Mouse (Mus musculus) gonadal fat pad, adult 2 months (tissue): ENCODE results near the gene Tmem171. TPM values are rescaled to one million over a fixed set of nuclear protein-coding genes. Genes with fewer than 3 reads are reported as not detected.

Source experiments
- DNase-seq: peaks from one replicate; pipeline ENCODE4 v3.0.0-alpha.2; 2012; ENCODE audit warnings: low read depth
- polyA plus RNA-seq: library from polyadenylated mRNA; depleted of rRNA; stranded (reverse); fragments of >200 nt; gene quantifications from 2 replicates; pipeline ENCODE4 v1.2.3, GENCODE M21; 2012

Tmem171 gene
- polyA plus RNA-seq, 1 experiment: 0.27 TPM

GRCm38 (mm10) chr13:98693316-98693715 is 1.3 kb downstream of the Tmem171 start:
- peak; percentile 13 for DNase-seq

DNA sequence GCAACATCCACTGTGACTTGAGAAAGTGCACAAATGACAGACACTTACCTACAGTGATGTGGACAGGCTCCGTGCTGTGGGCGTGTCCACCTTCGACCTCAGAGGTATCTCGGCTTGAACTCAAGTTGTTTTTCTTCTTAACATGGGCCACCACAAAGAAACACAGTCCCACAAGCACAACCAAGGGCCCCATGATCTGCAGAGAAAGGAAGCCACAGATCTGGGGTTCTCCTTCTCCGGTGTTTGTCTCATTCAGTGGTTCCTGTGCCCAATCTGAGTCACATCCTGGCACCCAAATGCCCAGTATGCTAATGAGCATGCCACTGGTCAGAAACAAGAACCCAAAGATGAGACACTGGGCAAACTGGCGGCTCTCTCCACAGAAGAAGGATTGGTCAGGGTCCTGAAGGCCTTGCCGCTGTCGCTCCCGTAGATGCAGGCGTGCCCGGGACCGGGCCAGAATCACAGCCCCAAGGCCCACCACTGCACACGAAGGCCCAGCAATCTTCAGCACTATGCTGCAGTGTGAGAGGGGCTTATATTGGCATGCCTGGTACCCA is 2.6 kb downstream of the Tmem171 start:
- no peak for DNase-seq

GRCm38 (mm10) chr13:98690886-98691285 is 3.7 kb downstream of the Tmem171 start:
- no peak for DNase-seq

- DNase-seq: no peak
Observed at GRCm38 (mm10) chr13:98689605-98690290, 4.9 kb downstream of the Tmem171 start.

DNA sequence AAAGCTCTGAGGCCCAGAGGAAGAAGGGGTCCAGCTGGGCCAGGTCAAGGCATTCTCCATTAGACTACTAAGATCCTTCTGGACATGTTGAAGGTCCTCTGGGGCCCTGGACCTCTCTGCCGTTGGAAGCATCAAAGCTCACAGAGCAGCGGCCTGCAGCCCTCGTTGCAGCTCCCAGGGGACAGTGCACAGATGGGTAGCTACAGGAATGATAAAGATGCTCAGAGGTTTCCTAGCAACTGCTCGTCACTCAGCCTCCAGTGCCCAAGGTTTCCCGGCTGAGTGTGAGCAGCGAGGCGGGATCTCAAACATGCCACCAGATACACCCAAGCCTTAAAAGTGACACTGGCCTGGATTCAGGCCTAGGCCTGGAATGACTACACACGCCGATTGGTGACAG is 6.7 kb downstream of the Tmem171 start:
- no peak for DNase-seq

DNA sequence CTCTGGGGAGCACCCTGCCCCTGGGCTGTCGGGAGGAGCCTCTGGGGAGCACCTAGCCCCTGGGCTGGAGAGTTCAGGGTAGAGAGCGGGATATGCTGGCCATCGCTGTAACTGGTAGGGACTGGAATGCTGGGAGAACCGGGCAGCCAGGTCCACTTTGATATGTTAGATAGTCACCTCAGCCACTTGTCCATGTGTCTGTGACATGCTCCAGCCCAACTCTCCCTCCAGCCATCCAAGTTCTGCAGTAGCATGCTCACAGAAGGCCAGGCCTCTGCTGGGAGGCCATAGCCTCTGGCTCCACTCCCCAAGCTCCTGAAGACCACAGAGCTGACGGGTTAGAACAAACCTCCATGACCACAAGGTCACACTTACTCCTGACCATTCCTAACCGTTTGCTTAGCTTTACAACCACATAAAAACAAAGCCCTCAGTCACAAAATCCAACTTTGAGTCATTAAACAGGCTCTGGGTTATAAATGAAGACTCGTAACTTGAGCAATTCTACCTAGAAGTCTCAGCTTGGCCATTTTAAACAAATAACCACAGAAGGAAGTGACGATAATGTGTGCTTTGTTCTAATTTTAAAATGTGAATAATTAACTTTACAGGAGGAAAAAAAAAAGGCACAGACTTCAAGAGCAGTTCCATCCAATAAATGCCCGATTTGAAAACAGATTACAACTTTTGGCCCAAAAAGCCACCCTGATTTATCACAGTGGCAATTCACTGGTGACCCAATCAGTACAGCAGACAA is 10.3 kb downstream of the Tmem171 start:
- DNase-seq: no peak

- no peak for DNase-seq
Observed at GRCm38 (mm10) chr13:98683412-98683811, 11.2 kb downstream of the Tmem171 start.

- DNase-seq: no peak
Observed at GRCm38 (mm10) chr13:98680470-98681060, 14.1 kb downstream of the Tmem171 start.

- no peak for DNase-seq
Observed at GRCm38 (mm10) chr13:98679631-98680041, 15.0 kb downstream of the Tmem171 start.

GRCm38 (mm10) chr13:98679230-98679629 is 15.4 kb downstream of the Tmem171 start:
- no peak for DNase-seq

DNA sequence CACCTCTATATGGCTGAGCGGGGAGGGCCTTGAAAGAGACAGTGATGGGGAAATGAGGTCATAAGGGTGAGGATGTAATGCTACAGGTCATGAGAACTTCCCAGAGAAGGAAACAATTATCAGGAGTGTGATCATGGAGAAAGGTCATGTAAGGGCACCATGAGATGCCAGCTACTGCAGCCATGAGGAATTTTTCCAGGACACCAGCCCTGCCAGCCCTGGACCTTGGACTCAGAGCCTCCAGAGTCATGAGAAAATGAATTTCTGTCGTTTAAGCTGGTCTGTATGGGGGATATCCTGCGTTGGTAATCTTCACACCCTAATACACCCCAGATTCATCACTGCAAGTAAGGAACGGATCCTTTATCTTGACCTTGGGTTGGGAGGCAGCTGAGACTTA is 20.7 kb downstream of the Tmem171 start:
- no peak for DNase-seq

DNA sequence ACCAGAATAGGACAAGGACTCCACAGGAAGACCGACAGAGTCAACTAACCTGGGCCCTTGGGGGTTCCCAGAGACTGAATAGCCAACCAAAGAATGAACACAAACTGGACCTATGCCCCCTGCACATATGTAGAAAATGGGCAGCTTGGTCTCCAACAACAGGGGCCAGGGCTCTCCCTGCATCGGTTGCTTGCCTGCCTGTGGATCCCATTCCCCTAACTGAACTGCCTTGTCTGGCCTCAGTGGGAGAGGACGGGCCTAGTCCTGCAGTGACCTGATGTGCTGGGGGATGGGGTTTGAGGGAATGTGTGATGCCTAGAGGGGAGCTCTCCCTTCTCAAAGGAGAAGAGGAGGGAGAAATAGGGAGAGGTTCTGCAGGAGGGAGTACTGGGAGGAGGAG is 25.3 kb downstream of the Tmem171 start:
- DNase-seq: no peak

DNA sequence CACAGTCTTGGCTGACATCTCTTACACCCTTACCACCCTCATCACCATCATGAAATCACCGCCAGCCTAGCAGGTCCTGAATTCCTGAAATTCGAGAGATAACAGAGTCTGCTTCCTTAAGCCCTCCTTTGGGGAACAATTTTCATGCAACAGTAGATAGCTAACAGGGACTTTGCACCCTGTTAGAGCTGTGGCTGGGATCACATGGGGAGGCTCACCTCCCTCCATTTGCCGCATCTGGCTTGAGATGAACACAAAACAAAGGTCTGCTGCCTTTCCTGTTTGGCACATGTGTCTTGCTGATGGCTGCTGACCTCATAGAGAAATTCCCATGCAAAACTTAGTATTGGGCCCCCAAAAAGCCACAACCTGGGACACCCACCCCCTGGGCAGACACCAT is 27.3 kb downstream of the Tmem171 start:
- DNase-seq: no peak

- no peak for DNase-seq
Observed at GRCm38 (mm10) chr13:98665240-98665639, 29.4 kb downstream of the Tmem171 start.

- DNase-seq: no peak
Observed at GRCm38 (mm10) chr13:98662173-98662675, 32.4 kb downstream of the Tmem171 start.

- no peak for DNase-seq
Observed at GRCm38 (mm10) chr13:98656034-98656471, 38.6 kb downstream of the Tmem171 start.

DNA sequence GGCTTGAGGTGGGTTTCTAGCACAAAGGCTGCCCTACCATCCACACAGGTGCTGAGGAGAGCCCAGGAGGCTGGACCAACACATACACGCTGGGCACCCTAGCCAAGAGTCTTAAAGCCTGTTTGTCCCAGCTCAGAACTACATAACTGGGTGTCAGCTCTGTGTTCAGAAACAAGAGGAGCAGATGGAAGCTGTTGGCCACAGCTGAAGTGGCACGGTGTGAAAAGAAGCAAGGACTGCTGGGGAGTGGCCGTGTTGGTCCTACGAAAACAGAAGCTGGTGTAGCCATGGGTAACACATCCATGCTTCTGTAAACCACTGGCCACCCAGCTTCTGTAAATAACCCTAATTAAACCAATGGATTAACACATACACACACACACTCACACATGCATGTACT is 39.3 kb downstream of the Tmem171 start:
- DNase-seq: no peak

DNA sequence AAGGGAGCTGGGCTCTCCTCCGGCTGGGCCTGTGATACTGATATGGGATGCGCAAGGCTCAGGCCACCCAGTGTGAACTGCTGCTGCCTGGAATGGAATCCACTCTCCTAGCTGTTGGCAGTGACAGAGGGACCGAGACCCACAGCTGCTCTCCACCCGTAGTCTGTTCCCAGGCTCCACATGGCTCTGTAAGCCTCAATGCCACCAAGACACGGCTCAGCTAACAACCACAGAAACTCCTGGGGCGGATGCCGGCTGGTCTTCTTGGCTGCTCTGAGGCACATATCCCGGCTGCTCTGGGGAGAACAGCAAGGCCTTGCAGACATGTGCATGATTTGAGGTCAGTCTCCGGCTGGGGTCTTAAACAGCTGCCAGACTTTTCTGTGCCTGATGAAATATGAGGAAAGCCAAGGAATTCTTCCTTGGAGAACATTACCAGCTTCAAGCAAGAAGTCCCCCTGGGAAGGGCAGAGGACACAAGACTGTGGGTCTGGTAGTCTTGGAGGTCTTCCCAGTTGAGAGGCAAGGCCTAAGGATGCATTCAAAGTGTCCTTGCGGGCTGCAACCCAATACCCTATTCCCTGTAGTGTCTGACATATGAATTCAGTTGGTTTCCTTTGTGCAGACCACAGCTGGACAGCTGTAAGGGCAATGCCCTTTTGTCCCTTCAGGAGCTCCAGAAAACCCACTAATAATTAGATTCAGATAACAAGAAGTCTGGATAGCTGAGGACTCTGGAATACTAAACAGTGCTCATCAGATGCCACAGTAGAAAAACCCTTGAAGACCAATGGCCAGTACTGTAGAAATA is 40.3 kb downstream of the Tmem171 start:
- no peak for DNase-seq

DNA sequence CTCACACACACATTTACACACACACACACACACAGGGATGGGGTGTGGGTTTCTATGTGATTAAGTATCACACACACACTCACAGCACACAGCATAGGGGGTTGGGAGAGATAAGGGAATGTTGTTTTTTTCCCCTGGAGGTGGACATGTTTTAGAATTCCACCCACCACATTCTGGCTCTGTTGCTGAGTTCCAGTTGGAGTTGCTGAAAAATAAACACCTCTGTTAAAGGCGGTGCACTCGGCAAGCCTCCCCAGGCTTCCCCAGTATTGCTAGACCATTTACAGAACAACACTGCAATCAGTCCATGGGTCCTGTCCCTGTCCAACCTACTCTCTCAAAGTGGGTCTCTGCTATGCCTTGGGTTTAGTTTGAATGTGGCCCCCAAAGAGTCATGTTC is 42.4 kb downstream of the Tmem171 start:
- no peak for DNase-seq

DNA sequence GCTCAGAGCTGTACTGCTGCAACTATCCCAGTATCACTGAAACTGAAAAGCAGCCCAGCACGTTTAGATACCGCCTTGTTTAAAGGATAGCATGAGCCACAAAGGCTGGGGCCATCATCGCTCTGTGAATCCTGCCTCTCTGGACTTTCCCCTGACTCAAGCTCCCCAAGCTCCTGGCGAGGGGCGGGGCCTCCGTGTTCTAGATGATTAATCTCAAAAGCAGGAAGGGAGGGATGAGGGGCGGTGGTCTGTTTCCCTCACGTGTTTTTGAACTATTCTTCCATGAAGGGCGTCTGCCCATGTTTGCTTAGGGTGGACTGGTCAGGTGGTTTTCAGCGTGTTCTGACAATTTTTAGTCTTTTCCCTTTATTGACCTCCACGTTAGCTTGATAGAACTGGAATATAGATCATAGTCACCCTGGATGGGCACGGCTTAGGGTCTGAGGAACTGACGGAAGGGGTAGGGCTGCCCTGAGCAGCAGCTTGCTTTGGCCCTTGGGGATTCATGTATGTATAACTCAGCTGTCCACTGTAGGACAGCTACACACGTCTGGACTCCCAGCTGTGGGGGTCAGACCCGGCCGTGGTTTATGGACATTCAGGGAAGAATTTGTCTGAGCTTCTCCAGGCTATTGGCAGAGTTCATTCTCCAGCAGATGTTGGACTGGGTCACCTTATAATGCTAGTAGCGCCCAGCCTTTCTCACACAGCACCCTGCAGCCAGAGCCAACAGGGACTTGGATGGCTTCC is 43.2 kb downstream of the Tmem171 start:
- DNase-seq: no peak
